Mouse (Mus musculus): ENCODE data around the gene Lta.

- no peak for TF ChIP-seq POLR2A (IDR thresholded peaks at IDR 0.05; ENCODE audit: low read depth, low read length)
- TF ChIP-seq CTCF (conservative IDR thresholded peaks at IDR 0.05; ENCODE audit: insufficient read depth, insufficient read length, low read depth, low read length): no peak
Measured at GRCm38 (mm10) chr17:35248986-35249385, 43.8 kb upstream of the Lta start.

Measured in kidney, adult 2 months (tissue).